Mouse (Mus musculus): ENCODE data around the gene Zmiz1.

The Zmiz1 gene

GRCm38 (mm10) chr14:25686983-25687901 is 228.3 kb downstream of the Zmiz1 start:
- no peak for DNase-seq (ENCODE audit: low spot score in 2 of 2)

- no peak for DNase-seq (ENCODE audit: low spot score in 2 of 2)
Measured at GRCm38 (mm10) chr14:25693271-25693887, 234.4 kb downstream of the Zmiz1 start.

- DNase-seq (ENCODE audit: low spot score in 2 of 2), result peak; percentile 86 to 96
Measured at GRCm38 (mm10) chr14:25693888-25694568, 235.0 kb downstream of the Zmiz1 start, which contains the start of gene Ppif. Ppif (plus strand) TSS chr14:25694154.

- no peak for DNase-seq (ENCODE audit: low spot score in 2 of 2)
Measured at GRCm38 (mm10) chr14:25694569-25694897, 235.5 kb downstream of the Zmiz1 start.

GRCm38 (mm10) chr14:25695059-25695458 is 236.1 kb downstream of the Zmiz1 start:
- no peak for DNase-seq (ENCODE audit: low spot score in 2 of 2)

GRCm38 (mm10) chr14:25696356-25696755 is 237.4 kb downstream of the Zmiz1 start:
- DNase-seq (ENCODE audit: low spot score in 2 of 2), result no peak

- no peak for DNase-seq (ENCODE audit: low spot score in 2 of 2)
Measured at GRCm38 (mm10) chr14:25701986-25702385, 243.0 kb downstream of the Zmiz1 start.

- peak in 1 of 2 experiments; percentile 68 for DNase-seq (ENCODE audit: low spot score in 2 of 2)
Measured at GRCm38 (mm10) chr14:25707691-25708181, 248.8 kb downstream of the Zmiz1 start.

GRCm38 (mm10) chr14:25708451-25708850 is 249.5 kb downstream of the Zmiz1 start:
- DNase-seq (ENCODE audit: low spot score in 2 of 2), result no peak

- DNase-seq (ENCODE audit: low spot score in 2 of 2), result no peak
Measured at GRCm38 (mm10) chr14:25708917-25709316, 249.9 kb downstream of the Zmiz1 start.

GRCm38 (mm10) chr14:25710073-25710472 is 251.1 kb downstream of the Zmiz1 start:
- DNase-seq (ENCODE audit: low spot score in 2 of 2), result no peak

GRCm38 (mm10) chr14:25710681-25711080 is 251.7 kb downstream of the Zmiz1 start:
- no peak for DNase-seq (ENCODE audit: low spot score in 2 of 2)

GRCm38 (mm10) chr14:25711177-25711576 is 252.2 kb downstream of the Zmiz1 start:
- no peak for DNase-seq (ENCODE audit: low spot score in 2 of 2)

GRCm38 (mm10) chr14:25711602-25712001 is 252.6 kb downstream of the Zmiz1 start:
- no peak for DNase-seq (ENCODE audit: low spot score in 2 of 2)

GRCm38 (mm10) chr14:25713443-25713842 is 254.5 kb downstream of the Zmiz1 start:
- DNase-seq (ENCODE audit: low spot score in 2 of 2), result no peak

Measured in frontal cortex, postnatal 14 days (tissue).